Mouse (Mus musculus): ENCODE results near the gene Jmjd1c.

Jmjd1c gene

GRCm38 (mm10) chr10:67129531-67129930 lies 33.6 kb downstream of the Jmjd1c start:
- peak in 1 of 2 experiments; percentile 52 for DNase-seq (ENCODE audit: low spot score in 2 of 2)

- no peak for DNase-seq (ENCODE audit: low spot score in 2 of 2)
Observed at GRCm38 (mm10) chr10:67131709-67132108, 35.8 kb downstream of the Jmjd1c start.

GRCm38 (mm10) chr10:67134322-67134721 lies 38.4 kb downstream of the Jmjd1c start:
- no peak for DNase-seq (ENCODE audit: low spot score in 2 of 2)

- DNase-seq (ENCODE audit: low spot score in 2 of 2), result no peak
Observed at GRCm38 (mm10) chr10:67137437-67137836, 41.5 kb downstream of the Jmjd1c start.

- no peak for DNase-seq (ENCODE audit: low spot score in 2 of 2)
Observed at GRCm38 (mm10) chr10:67143661-67144060, 47.7 kb downstream of the Jmjd1c start.

GRCm38 (mm10) chr10:67144269-67144668 lies 48.3 kb downstream of the Jmjd1c start:
- no peak for DNase-seq (ENCODE audit: low spot score in 2 of 2)

GRCm38 (mm10) chr10:67145623-67146022 lies 49.7 kb downstream of the Jmjd1c start:
- no peak for DNase-seq (ENCODE audit: low spot score in 2 of 2)

GRCm38 (mm10) chr10:67151766-67152165 lies 55.8 kb downstream of the Jmjd1c start:
- DNase-seq (ENCODE audit: low spot score in 2 of 2), result no peak

GRCm38 (mm10) chr10:67154647-67155046 lies 58.7 kb downstream of the Jmjd1c start:
- no peak for DNase-seq (ENCODE audit: low spot score in 2 of 2)

- DNase-seq (ENCODE audit: low spot score in 2 of 2), result no peak
Observed at GRCm38 (mm10) chr10:67174049-67174448, 78.1 kb downstream of the Jmjd1c start.

- DNase-seq (ENCODE audit: low spot score in 2 of 2), result no peak
Observed at GRCm38 (mm10) chr10:67176031-67176430, 80.1 kb downstream of the Jmjd1c start.

- DNase-seq (ENCODE audit: low spot score in 2 of 2), result no peak
Observed at GRCm38 (mm10) chr10:67176932-67177331, 81.0 kb downstream of the Jmjd1c start.

- no peak for DNase-seq (ENCODE audit: low spot score in 2 of 2)
Observed at GRCm38 (mm10) chr10:67177410-67177809, 81.5 kb downstream of the Jmjd1c start.

- DNase-seq (ENCODE audit: low spot score in 2 of 2), result no peak
Observed at GRCm38 (mm10) chr10:67180021-67180420, 84.1 kb downstream of the Jmjd1c start.

GRCm38 (mm10) chr10:67180799-67181198 lies 84.9 kb downstream of the Jmjd1c start:
- DNase-seq (ENCODE audit: low spot score in 2 of 2), result no peak

- no peak for DNase-seq (ENCODE audit: low spot score in 2 of 2)
Observed at GRCm38 (mm10) chr10:67182651-67183050, 86.7 kb downstream of the Jmjd1c start.

- no peak for DNase-seq (ENCODE audit: low spot score in 2 of 2)
Observed at GRCm38 (mm10) chr10:67183086-67183485, 87.2 kb downstream of the Jmjd1c start.

- DNase-seq (ENCODE audit: low spot score in 2 of 2), result no peak
Observed at GRCm38 (mm10) chr10:67184441-67185070, 88.6 kb downstream of the Jmjd1c start.

- DNase-seq (ENCODE audit: low spot score in 2 of 2), result peak; percentile 57 to 70
Observed at GRCm38 (mm10) chr10:67185491-67186081, 89.7 kb downstream of the Jmjd1c start.

GRCm38 (mm10) chr10:67186489-67186888 lies 90.6 kb downstream of the Jmjd1c start:
- no peak for DNase-seq (ENCODE audit: low spot score in 2 of 2)

- no peak for DNase-seq (ENCODE audit: low spot score in 2 of 2)
Observed at GRCm38 (mm10) chr10:67187001-67187453, 91.1 kb downstream of the Jmjd1c start.

GRCm38 (mm10) chr10:67187952-67188351 lies 92.0 kb downstream of the Jmjd1c start:
- DNase-seq (ENCODE audit: low spot score in 2 of 2), result no peak

- no peak for DNase-seq (ENCODE audit: low spot score in 2 of 2)
Observed at GRCm38 (mm10) chr10:67189057-67189456, 93.1 kb downstream of the Jmjd1c start.

GRCm38 (mm10) chr10:67190261-67190660 lies 94.3 kb downstream of the Jmjd1c start:
- no peak for DNase-seq (ENCODE audit: low spot score in 2 of 2)

Measured in urinary bladder, postnatal 36 days (tissue).